Mouse (Mus musculus) left cerebral cortex, postnatal 25 days (tissue): Measurements from ENCODE around the gene Ifngr2. TPM values are rescaled to one million over a fixed set of nuclear protein-coding genes. Genes with fewer than 3 reads are reported as not detected.

Experiments
- DNase-seq, 2 experiments: peaks; one replicate each; pipeline ENCODE4 v3.0.0; 2022; ENCODE audit warnings: low spot score in 2 of 2, mixed read lengths in 1 of 2
- intact Hi-C: fragments of 180-260 bp; cut with DNase I; formaldehyde crosslinking; loops from one replicate; pipeline ENCODE4 v1.15.1; 2025
- total RNA-seq, 2 experiments: library from RNA; stranded (reverse); gene quantifications; 2 replicates each; pipeline ENCODE4 v1.2.3; 2021

Ifngr2 gene
- total RNA-seq, 2 experiments from 2014 or later = 43.3 to 46.9 TPM

DNA sequence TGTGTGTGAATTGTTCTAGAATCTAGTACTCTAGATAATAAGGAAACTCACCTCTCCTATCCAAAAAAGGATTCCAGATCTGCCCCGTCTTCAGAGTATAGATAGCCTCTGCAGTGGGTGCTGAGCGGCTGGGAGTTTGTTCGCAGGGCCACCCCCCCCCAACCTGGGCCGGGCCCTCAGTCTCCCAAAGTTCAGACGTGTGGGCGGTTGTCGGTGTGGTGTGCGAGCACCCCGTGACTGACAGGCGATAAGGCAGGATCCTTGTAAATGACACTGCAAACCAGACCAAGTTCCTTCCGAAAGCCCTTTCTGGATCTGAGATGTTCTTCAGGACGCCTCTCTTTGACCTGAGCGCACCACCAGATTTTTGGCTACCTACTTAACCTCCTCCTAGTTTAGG is 12.4 kb upstream of the Ifngr2 start:
- DNase-seq = peak; percentile 31 to 62
- intact Hi-C loops = no loop called here

DNA sequence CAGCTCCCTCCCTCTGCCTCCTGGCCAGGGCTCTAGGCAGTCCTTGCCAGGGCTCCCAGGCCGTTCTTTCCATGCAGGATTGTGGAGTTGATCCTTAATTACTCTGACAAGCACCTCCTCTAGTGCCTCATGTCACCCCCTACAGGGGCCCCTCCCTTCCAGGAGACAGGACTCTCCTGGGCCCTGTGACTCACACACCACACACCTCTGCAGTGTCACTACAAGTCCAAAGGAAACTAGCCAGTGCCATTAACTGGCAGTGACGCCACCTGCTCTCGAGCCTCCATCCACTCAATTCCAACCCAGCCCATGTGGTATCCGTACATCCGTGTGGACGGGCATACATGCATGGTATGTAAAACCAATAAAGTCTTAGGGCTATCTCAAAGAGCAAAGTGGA is 12.0 kb upstream of the Ifngr2 start:
- DNase-seq = no peak
- intact Hi-C loops = no loop called here

DNA sequence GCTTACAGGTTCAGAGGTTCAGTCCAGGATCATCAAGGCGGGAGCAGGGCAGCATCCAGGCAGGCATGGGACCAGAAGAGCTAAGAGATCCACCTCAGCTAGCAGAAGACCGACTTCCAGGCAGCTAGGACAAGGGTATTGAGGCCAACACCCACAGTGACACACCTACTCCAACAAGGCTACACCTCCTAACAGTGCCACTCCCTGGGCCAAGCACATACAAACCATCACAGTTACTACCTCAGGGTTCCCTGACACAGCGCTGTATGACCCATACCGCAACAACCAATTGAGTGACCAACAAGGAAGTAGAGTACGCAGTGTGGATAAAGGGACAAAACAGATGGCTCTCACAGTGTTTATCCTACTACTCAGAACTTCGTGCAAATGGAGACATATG is 10.5 kb upstream of the Ifngr2 start:
- DNase-seq = no peak
- intact Hi-C loops = no loop called here

DNA sequence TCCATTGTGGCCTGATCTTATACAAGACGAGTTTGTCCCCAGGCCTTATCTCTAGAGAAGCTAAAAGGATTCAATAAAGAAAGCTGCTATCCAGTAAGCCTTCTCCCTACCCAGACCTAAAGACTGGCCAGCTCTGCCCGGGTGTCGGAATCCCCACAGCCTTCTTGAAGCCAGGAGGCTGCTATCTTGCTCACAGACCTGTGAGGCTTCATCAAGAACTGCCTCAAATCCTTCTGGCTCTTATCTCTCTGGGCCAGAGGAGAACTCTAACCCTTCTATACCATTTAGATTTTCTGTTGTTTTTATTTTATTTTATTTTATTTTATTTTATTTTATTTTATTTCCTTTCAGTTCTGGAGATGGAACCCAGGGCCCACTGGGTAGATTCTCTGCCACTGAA is 9.8 kb upstream of the Ifngr2 start:
- intact Hi-C loops = no loop called here
- DNase-seq = no peak

DNA sequence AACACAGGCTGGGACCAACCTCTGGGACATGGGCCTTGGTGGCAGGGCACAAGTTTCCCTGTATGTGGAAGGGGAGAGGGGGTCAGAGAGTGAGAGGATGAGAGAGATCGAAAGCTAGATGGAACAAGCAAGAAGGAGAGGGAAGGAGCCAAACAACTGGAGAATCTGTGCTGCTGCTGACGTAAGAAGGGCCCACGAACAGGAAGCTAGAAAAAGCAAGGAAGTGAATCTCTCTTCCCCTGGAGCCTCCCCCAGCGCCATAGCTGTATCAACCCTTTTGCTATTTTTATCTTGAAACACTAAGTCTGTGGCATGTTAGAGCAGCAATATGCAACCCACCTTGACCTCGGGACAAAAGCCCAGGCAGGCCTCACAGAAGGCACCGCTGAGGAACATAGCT is 8.8 kb upstream of the Ifngr2 start:
- intact Hi-C loops = no loop called here

DNA sequence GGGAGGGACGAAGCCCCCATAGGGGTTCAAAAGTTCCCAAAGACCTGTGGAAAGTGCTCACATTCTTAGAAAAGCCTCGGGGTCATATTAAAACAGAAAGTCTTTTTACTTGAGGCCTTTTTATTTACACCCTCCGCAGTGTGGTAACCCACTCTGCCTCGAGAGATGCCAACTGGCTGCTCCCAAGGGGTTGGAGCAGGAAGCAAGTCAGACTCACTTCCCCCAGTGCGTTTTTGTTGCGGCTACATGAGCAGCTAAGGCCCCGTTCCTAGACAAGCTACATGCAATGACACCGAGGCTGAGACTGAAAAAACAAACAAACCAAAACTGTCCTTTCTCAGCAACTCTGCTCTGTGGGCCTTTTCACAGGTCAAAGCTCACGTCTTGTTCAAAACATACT is 8.4 kb upstream of the Ifngr2 start:
- intact Hi-C loops = no loop called here

More for the DNA sequence above, 8.8 kb upstream of the Ifngr2 start:
- DNase-seq = no peak

DNA sequence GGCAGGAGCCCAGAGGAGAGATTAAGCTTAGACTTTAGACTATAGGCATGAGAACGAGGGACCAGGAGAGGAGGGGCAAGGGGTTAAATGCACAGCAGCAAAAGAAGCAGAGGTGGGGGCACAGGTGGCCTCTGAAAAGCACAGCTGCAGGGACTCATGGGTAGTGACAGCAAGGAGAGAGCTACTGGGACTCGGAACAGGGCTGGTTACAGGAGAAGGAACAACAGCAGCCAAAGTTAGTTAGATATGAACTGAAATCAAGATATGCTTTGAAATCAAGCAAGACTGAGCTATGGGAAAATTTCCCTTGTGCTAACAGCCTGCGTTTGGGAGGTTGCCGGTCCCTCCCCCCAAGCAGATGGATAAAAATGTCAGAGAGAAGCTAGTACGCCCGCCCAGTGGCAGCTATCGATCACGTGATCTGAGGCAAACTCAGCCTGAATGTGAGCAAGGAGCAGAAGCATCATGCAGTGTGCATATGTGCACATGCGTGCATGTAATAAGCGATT is 5.2 kb upstream of the Ifngr2 start:
- DNase-seq = peak in 1 of 2 experiments; percentile 59
- intact Hi-C loops = no loop called here

More for the DNA sequence above, 8.4 kb upstream of the Ifngr2 start:
- no peak for DNase-seq

DNA sequence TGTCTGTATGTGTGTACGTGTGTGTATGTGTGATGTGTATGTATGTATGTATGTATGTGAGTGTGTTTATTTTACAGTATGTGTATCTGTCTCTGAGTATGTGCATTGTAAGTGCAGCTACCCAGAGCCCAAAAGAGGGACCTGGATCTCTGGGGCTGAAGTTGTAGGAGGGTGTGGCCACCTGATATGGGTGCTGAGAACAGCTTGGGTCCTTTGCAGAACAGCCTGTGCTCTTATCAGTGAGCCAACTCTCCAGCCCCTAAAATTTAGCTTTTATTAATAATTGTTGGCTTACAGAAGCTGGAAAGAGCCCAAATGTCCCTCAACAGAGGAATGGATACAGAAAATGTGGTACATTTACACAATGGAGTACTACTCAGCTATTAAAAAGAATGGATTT is 3.3 kb upstream of the Ifngr2 start:
- intact Hi-C loops = no loop called here
- no peak for DNase-seq

DNA sequence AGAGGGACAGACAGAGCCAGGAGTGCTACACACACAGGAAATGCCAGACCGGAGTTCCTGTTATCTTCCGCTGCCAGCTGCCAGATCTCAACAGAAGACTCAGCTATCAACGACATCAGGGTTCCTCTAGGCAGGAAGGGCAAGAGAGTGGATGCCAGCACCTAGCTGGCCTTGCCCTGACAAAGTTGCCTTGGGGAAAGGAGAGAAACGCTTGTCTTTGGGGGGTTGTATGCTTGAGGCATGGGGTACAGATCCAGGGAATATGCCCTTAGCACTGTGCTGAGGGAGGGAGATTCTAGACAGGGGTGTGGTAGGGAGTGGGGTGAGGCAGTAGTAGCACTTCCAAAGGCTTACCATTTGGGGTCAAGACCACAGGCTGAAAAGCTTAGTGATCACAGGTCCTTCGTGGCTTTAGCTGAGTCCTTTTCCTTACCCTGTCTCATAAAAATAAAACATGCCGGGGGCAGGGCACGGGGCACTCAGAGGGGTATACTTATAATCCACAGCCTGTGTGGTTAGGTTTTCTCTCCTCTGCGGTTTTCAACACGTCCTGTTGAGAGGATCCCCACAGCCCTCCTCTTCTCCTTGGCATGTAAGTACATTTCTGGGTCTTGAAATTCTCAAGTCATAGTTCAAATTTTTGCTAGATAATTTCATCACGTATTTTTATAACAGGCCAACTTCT is 1.1 kb upstream of the Ifngr2 start:
- intact Hi-C loops = loop anchor here (5.0 kb wide), 1 partner anchor 33 kb away; no protein-coding TSS in a partner anchor
- DNase-seq = no peak

DNA sequence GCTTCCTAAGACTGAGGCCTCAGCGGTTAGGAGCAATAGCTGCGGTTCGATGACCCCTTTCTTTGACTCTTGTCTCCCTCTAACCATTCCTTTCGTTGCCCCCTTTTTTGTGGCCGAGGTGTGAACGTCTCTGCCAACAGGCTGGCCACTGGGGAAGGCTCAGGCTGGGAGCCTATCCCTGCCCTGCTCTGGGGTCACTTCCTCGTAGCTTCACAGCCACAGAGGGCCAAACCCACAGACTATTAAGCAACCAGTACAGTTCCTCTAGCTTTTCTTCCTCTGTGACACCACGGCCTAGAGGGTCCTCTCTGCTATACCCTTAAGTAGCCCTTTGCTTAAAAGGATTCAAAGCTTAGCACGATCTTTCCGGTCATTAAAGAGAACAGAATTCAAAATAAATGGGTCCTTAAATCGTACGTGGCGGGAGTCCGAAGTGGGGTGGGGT is 459 bp upstream of the Ifngr2 start:
- intact Hi-C loops = loop anchor here (5.0 kb wide), 1 partner anchor 34 kb away; no protein-coding TSS in a partner anchor
- DNase-seq = peak in 1 of 2 experiments; percentile 36

DNA sequence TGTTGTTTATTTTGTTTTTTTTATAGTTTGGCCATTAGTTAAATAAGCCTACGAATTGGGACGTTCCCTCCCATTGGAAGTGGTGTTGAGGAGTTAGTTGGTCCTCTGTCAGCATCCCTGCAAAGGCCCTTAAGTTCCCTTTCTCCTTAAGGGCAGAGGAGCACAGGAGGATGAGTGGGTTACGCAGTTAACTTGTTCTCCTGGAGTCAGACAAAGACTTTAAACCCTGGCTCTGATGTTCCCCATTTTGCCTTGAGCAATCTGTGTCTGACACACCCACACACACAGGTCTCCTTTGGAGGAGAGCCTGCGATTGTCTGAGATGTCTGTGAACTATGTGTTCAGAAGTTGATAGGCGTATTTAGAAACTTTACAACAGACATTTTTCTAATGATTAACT is 1.1 kb downstream of the Ifngr2 start:
- intact Hi-C loops = loop anchor here (5.0 kb wide), 1 partner anchor 36 kb away; no protein-coding TSS in a partner anchor
- peak in 1 of 2 experiments; percentile 25 for DNase-seq

DNA sequence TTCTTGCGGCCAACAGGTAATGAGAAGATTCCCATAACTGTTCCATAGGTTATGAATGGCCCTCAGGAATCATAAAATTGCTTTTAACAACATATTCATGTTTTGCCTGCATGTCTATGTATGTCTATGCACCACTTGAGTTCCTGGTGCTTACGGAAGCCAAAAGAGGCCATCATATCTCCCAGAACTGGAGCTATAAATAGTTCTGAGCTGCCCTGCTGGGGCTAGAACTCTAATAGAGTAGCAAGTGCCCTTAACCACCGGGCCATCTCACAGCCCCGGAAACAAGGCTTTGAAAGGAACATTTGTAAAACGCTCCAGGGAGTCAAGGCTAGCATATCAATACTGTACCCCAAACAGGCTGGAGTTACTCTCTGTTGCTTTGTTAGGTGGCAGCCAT is 1.7 kb downstream of the Ifngr2 start:
- intact Hi-C loops = loop anchor here (5.0 kb wide), 1 partner anchor 36 kb away; no protein-coding TSS in a partner anchor
- DNase-seq = no peak

DNA sequence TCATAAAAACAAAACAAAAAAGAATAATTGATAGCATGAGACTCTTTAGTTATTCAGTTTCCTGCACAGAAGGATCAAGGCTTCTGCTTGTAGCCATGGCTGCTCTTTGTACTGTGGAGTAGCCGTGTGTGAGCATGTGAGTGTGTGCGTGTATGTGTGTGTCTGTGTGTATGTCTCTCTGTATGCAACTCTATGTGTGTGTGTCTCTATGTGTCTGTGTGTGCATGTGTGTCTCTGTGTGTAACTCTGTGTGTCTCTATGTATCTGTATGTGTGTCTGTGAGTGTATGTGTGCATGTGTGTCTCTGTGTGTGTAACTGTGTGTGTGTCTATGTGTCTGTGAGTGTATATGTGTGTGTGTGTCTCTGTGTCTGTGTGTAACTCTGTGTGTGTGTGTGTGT is 2.1 kb downstream of the Ifngr2 start:
- intact Hi-C loops = loop anchor here (5.0 kb wide), 1 partner anchor 37 kb away; no protein-coding TSS in a partner anchor
- no peak for DNase-seq

DNA sequence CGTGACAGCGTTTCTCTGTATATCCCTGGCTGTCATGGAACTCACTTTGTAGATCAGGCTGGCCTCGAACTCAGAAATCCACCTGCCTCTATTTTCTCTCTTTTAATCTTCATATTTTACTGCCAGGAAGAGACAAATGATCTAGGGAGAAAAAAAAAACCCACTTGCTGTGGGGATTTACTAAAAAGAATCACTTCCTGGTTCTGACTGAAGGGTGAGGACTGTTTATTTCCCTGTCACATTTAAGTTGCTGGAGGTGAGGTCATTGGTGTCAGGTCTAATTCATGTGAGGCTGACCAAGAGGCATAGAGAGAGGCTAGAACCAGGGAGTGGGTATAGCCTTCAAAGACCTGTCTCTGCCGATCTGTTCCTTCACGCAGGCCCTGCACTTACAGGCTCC is 2.7 kb downstream of the Ifngr2 start:
- intact Hi-C loops = loop anchor here (5.0 kb wide), 1 partner anchor 37 kb away; no protein-coding TSS in a partner anchor
- no peak for DNase-seq

DNA sequence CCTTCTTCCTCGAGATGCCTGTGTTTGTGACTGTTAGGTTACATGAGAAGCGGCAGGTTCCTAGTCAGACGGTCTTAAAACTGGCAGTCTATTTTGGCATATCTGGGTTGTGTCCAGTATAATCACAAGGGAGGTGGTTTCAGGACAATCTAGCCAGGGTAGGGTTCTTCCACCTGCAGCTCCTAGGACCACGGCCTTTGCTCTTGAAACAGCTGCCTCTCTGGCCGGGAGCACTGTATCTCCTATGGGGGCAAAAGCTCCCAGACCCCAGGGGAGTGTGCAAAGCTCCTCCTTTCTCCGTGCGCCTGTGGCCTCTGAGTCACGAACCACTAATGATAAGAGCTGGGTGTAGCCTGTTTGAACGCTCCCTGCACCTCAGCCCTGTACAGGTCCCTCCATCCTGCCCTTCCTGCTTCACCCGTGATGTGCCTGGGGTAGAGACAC is 4.2 kb downstream of the Ifngr2 start:
- DNase-seq = no peak
- intact Hi-C loops = no loop called here

DNA sequence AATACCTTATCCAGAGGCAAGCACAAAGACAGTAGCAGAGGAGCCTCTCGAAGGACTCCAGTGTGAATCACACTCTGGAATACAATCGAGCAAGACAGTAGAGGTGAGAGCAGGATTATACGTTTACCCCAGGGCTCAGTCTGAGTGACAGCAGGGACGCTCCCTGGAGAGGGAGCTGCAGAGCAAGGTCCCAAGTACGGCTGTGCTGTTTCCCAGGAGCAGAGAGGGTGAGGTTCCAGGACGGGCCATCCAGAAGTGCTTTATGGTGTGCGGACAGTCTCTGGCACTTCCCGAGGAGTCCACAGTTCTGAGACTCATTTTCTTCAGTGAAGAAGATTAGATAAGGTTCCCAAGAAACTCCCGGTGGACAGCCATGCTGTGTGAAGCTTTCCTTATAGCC is 5.2 kb downstream of the Ifngr2 start:
- intact Hi-C loops = no loop called here
- no peak for DNase-seq

DNA sequence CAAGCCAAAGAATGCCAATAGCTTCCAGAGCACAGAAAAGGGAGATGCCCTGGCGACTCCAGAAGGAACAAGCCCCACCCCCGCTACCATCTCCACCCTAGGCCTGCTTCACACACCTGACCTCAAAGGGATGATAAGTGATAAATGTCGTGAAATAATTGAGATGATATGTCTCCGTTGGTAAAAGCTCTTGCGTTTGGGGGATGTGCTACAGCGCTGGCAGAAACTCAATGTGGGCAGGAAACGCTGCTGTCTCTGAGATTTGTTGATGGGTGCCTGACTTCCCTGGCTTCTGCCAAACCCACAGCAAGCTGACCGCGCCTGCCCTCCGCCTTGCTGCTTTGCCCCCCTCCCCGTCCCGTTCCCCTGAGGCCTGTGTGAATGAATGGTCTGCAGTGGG is 6.8 kb downstream of the Ifngr2 start:
- no peak for DNase-seq
- intact Hi-C loops = no loop called here

DNA sequence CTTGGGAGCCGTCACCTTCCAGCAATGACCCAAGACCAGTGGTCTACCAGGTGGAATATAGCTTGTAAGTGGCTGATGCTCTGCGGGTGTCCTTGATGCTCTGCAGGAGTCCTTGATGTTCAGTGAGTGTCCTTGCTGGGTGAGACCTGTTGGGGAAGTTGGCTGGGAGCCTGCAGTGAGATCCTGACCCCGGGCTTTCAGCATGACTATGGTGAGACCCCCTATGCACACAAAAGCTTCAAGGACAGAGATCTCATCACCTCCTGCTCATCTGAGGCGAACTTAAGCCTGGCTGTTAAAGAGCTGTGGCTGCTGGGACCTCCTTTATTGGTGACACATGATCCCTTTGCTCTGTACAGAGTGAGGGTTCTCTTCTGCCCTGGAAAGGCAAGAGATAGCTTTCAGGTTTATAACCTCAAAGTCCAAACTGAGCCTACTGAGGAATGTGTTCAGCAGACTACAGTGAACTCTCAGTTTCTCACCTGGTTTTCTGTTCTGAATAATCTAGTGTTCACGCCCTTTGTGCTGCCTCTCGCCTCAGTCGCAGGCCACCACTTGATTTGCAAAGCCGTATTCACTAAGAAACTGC is 8.2 kb downstream of the Ifngr2 start:
- no peak for DNase-seq
- intact Hi-C loops = no loop called here

DNA sequence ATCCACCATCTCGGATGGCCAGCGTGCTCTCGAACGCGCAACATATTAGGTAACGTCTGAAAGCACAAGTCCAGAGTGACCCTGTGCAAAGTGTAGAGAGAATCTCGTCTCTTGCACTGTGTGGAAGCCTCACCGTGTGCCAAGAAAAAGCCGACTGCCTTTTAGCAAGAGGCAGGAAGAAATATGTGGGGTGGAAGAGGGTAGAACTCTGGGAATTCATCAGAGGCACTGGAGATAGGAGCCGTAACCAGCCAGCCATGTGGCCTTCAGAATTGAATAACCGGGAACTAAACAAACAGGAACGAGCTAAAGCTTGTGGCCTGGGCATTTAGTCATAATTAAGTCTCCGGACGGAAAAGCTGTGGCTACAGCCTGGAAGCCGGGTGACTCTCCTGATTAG is 9.8 kb downstream of the Ifngr2 start:
- intact Hi-C loops = no loop called here
- no peak for DNase-seq

DNA sequence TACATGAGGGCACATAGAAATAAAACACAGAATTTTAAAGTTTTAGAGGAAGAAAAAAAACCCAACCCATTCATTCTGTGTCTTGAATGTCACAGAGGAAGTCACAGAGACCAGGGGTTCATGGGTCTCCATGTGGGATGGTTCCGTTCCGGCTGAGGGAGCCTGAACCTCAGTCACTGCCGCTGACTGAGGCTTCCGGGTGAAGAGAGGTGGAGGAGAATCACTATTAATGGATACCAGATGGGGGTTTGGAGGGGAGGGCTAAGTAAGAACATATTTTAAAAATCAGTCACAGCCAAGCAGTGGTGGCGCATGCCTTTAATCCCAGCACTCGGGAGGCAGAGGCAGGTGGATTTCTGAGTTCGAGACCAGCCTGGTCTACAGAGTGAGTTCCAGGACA is 10.3 kb downstream of the Ifngr2 start:
- DNase-seq = no peak
- intact Hi-C loops = no loop called here

DNA sequence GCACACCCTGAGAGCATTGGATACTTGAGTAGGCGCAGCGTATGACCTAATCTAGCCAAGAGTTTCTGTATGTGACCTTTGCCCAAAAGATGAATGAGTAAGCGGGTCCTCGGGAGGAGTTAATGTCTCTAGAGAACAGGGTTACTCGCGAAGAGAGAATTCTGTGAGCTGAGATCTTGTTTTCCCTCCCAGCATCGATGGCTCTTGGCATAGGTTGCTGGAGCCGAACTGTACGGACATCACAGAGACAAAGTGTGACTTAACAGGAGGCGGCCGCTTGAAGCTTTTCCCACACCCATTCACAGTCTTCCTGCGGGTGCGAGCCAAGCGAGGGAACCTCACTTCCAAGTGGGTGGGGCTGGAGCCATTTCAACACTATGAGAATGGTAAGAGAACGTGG is 10.8 kb downstream of the Ifngr2 start:
- intact Hi-C loops = no loop called here
- peak in 1 of 2 experiments; percentile 73 for DNase-seq
